14 mouse cellular contexts compared by ENCODE assay signal in genomic region chr10:107829151-107829550, GRCm38 (mm10).
"Had no signal": no experiment of that assay in that cellular context is flagged by ENCODE, and none has a peak within 500 bp of the region (broad histone marks: within the 10 kb centered on the region; RNA-seq: fewer than 3 reads in every experiment).

No protein-coding gene starts in this region.

- DNase-seq: gastrocnemius, adult 2 months; gastrocnemius, postnatal 10 days; gastrocnemius, postnatal 25 days; heart, adult 18-20 months; heart, postnatal 10 days; heart, postnatal 36 days; kidney, adult 11 months; kidney, adult 2 months; kidney, adult 9 months; kidney, postnatal 14 days; kidney, postnatal 36 days; layer of hippocampus, adult 9-11 months; layer of hippocampus, postnatal 36 days; left cerebral cortex, postnatal 4 days had no signal
